Mouse (Mus musculus): ENCODE measurements around the gene Fam240b. TPM values are rescaled to one million over a fixed set of nuclear protein-coding genes. Genes with fewer than 3 reads are reported as not detected.
A peak's percentile ranks its signal among the peaks of the same experiment; 100 is the strongest.

Gene Fam240b
- polyA plus RNA-seq, 1 experiment from 2014 or later: not detected

GRCm38 (mm10) chr13:64432017-64432995 is 65.3 kb downstream of the Fam240b start, which contains the start of gene Cdk20:
Cdk20 (plus strand) TSS chr13:64432314.
- Histone ChIP-seq H3K9ac (ENCODE audit: low read length) (peak within 1 kb of the TSS; percentile 70), H3K9me3 (ENCODE audit: control insufficient read depth, low read length) (no peaks in the 10 kb centered on the region), H3K27me3 (ENCODE audit: control insufficient read depth, insufficient read depth, low read length) (no peaks in the 10 kb centered on the region), H3K4me2 (ENCODE audit: low read depth, low read length, severe bottlenecking) (peak within 1 kb of the TSS; percentile 75), H3K4me1 (replicated peaks; ENCODE audit: control insufficient read depth, insufficient read depth, low read length) (0 out of 2 replicates have a peak, but pooled peaks cover 7% of the 10 kb centered on the region), H3K36me3 (ENCODE audit: control insufficient read depth, insufficient read depth, low read length) (no peaks in the 10 kb centered on the region), H3K4me3 (ENCODE audit: low read depth, low read length) (peak within 1 kb of the TSS; percentile 58), H3K27ac (ENCODE audit: low read depth, low read length) (peak within 1 kb of the TSS; percentile 88)
- under 1% methylated on average over 57 of the region's 57 CpGs for WGBS
- peak; percentile 92 for DNase-seq (ENCODE audit: low spot score)
- ATAC-seq (replicated peaks; ENCODE audit: low FRiP score): peak; percentile 99

Other genes starting within 250 kb of the Fam240b start
- 12.7 and 13.7 TPM in 2 replicates for gene Cdc14b, start 222.5 kb downstream of the Fam240b start, polyA plus RNA-seq (2014; fragmentation: Nextera tagmentation; extraction: Ambion mirVana)
- gene Aaed1, start 185.1 kb downstream of the Fam240b start, polyA plus RNA-seq (2014; fragmentation: Nextera tagmentation; extraction: Ambion mirVana): 20.1 and 20.2 TPM in 2 replicates
- 119 and 122 TPM in 2 replicates for gene Ctsl, start 126.9 kb downstream of the Fam240b start, polyA plus RNA-seq (2014; fragmentation: Nextera tagmentation; extraction: Ambion mirVana)
- 9.4 and 9.5 TPM in 2 replicates for gene Cdk20, start 65.5 kb downstream of the Fam240b start, polyA plus RNA-seq (2014; fragmentation: Nextera tagmentation; extraction: Ambion mirVana)